Mouse (Mus musculus): Measurements from ENCODE around the gene 4921524J17Rik.
A peak's percentile ranks its signal among the peaks of the same experiment; 100 is the strongest.

GRCm38 (mm10) chr8:85461377-85461776, 28.7 kb upstream of the 4921524J17Rik start:
- TF ChIP-seq CTCF (IDR thresholded peaks at IDR 0.05; ENCODE audit: insufficient read depth, low read length) (peak; percentile 28), POLR2A (IDR thresholded peaks at IDR 0.05; ENCODE audit: borderline replicate concordance, extremely low read depth, low read depth, low read length) (no peak)
